Mouse (Mus musculus) bone marrow macrophage, adult 2 months (primary cell): ENCODE measurements around the gene Afmid.

Experiments used
- CTCF ChIP-seq: IDR thresholded peaks from 2 replicates; pipeline ENCODE4 v1.5.1; 2012; ENCODE audit warnings: low read depth, mild to moderate bottlenecking, low read length, moderate library complexity
- POLR2A ChIP-seq: IDR thresholded peaks from 2 replicates; pipeline ENCODE4 v1.6.1; 2012; ENCODE audit warnings: mild to moderate bottlenecking, low read depth, low read length, borderline replicate concordance

DNA sequence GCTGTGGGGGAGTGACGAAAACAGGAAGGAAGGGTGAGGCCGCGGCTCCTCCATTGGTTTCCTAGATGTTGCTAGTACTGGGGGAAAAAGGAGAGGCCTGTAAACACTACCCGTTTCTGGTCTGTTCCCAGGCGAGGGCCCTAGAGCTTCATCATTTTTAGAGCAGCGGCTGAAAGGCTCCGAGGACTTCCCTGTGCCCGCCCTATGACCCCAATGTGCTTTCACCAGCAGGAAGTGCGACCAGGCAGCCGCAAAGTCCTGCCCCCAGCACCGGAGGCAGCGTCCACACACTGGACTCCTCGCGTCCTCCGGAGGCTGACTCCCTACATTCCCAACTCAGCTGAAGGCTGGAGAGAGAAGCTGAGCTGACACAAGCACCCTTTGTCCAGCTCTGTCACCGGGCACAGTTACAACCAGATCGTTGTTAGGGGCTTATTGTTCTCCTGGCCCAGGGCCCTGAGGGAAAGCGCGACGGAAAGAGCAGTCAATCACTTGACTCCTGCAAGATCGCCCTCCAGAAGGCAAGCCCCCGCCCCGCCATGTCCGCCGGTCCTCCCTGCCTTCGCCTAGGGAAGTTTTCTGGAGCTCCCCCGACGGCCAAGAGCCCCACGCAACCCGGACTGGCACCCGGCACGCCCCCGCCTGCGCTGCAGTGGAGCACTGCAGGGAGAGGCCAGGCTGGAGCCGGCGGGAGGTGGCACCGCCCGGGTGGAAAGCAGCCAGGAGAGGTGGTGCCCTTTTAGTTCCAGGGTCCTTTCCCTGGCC, 46.1 kb upstream of the Afmid start:
- TF ChIP-seq POLR2A (no peak), CTCF (no peak)
